Mouse (Mus musculus) gastrocnemius, adult 8-10 months (tissue): ENCODE measurements around the gene Fam162a. TPM values are rescaled to one million over a fixed set of nuclear protein-coding genes. Genes with fewer than 3 reads are reported as not detected.
"Not testable (repeated sequence)": the region's sequence is repeated elsewhere in the genome, so short reads cannot be mapped to it uniquely, and the experiment has no call there.

Experiments used
- DNase-seq, 2 experiments: peaks; one replicate each; pipeline ENCODE4 v3.0.0; 2022; ENCODE audit warnings: low spot score in 2 of 2
- total RNA-seq, 4 experiments: library from RNA; stranded (reverse); gene quantifications; 2 replicates each; pipeline ENCODE4 v1.2.4; 2022

Gene Fam162a
- 100 to 1,000 TPM; 112 to 134 (median 121) TPM for total RNA-seq

- DNase-seq = peak; percentile 89
Observed at GRCm38 (mm10) chr16:36071450-36072379, at the start of gene Fam162a, which contains the start of gene Ccdc58. Gene Fam162a (minus strand): TSS chr16:36071594. Gene Ccdc58 (plus strand): TSS chr16:36071685.

- not testable (repeated sequence) for DNase-seq
Observed at GRCm38 (mm10) chr16:36115751-36116150, 44.4 kb upstream of the Fam162a start.

- DNase-seq = not testable (repeated sequence)
Observed at GRCm38 (mm10) chr16:36111486-36111885, 40.1 kb upstream of the Fam162a start.

GRCm38 (mm10) chr16:36102211-36102610 lies 30.8 kb upstream of the Fam162a start:
- DNase-seq = no peak

DNA sequence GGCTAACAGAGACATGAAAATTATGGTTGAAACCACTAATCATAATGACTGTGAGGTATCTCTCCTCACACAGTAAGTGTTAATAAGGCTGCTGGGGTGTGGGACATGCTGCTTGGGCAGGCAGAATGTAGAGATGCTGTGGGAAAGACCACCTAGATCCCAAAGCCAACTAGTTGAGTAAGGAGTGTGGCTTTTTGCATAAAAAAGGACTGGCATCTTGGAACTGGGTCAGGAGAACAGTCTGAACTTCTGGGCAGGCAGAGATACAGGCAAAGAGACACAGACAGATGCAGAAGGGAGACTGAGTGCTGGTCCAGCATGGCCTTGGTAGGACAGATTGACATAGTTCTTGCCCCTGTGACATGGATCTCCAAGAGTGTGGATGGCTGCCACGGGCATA lies 30.1 kb upstream of the Fam162a start:
- no peak for DNase-seq

DNA sequence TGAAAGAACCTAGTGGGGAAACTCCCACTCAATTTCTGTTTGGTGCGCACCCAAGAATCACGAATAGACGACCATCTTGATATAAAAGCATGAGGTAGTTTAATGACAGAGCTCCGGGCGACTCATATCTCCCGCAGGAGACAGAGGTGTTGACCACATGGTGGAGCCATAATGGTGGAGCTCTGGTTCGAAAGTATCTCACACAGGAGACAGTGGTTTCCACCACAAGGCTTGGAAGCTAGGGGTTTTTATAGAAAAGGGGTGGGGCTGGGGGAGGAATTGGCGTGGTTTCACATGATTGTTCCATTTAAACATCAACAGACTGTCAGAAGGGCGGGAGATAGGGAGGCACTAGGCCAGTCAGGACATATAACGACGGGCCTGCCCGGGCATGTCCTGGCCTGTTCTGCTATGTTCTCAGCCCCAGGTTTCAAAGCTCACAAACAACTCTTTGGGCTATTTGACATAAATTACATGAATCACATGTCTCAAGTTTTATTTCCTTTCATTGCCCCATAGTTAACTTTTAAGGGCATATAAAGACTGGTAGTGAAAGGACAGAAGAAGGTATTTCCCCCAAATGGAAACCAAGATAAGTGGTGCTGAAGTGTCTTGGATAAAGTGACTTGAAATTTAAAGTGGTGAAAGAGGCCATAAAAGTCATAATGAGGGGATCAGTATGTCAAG lies 26.6 kb upstream of the Fam162a start:
- DNase-seq = not testable (repeated sequence)

DNA sequence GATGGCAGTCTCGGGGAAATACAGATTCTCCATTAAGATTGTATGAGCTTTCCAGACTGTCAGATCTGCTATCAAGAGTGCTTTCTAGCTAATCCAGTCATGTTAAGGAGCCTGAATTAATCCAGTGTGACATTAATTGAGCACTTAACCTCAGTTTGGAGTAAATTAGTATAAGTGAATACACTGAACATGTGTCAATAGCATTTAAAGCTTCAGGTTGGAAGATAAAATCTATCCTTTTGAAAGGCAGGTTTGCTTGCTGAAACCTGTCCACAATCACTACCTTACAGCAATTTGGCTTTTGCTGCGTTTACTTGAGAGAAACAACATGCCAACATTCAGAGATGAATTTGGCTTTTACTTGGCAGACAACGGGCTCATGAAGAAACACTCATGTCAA lies 22.7 kb upstream of the Fam162a start:
- no peak for DNase-seq

GRCm38 (mm10) chr16:36090785-36091509 lies 19.6 kb upstream of the Fam162a start:
- DNase-seq = no peak

DNA sequence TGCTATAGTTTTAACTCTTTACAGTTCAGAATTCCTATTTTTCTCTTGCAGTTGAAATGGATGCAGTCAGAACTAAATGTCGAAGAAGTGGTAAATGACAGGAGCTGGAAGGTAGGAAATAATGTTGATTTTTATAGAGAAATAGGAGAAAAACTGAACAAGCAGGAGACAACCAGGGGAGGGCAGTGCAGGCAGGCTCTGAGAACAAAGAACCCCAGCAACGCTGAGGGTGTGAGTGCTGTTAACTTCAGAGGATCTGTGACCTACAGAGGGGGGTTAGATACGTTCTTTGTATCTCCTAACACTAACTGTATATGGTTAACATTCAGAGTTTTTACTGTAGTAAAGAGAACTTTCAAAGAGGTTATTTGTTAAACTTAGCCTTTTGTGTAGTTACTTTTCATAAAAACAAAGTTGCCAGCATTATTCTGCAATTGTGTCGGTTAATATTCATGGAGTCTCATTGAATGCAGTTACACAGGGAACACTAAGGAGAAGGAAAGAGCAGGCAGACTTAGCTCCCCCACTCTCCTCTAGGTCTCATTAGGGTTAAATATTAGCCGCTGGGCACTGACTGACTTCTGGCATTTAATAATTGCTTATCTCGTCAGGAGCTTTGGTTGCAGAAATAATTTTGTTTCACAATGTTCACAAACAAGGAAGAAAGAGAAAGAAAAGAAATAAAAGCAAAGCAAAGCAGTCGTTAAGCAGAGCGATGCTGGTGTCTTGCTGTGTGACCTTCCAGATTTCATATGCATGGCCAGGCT lies 18.6 kb upstream of the Fam162a start:
- no peak for DNase-seq

GRCm38 (mm10) chr16:36089065-36089464 lies 17.7 kb upstream of the Fam162a start:
- DNase-seq = no peak

DNA sequence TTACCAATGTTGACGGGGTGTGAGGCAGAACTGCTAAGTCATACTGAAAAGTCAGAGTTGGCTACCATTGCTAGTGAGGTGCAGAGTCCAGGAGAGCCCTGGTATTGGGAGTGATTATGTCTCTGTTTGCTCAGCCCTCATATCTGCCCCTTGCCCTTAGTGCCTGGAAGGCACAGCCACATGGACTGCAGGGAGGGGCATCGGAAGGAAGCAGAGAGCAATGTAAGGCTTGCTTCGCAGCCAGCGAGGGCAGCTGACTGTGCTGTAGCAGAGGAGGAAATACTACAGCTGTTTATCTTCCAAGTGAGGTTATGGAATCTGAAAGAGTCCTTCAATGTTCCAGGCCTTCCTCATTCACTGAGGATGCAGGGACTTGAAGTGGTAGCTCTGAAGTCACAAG lies 16.5 kb upstream of the Fam162a start:
- DNase-seq = no peak

- DNase-seq = no peak
Observed at GRCm38 (mm10) chr16:36079916-36080315, 8.5 kb upstream of the Fam162a start.

DNA sequence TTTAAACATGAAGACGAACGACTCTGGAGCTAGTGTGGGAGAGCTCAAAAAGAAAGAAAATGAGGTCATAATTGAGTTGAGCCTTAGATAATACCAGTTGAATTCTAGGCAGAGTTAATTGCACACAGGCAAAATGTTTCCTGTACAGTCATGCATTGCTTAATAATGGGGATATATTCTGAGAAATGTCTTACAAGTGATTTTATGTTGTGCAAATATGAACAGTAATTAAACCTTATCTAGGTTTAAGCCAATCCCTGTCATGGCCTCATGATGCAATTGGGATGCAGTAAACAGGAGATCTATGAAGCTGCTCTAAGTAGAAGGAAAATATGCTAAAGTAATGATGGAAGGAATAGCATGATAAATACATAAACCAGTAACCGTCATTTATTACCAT lies 3.4 kb upstream of the Fam162a start:
- DNase-seq = no peak

DNA sequence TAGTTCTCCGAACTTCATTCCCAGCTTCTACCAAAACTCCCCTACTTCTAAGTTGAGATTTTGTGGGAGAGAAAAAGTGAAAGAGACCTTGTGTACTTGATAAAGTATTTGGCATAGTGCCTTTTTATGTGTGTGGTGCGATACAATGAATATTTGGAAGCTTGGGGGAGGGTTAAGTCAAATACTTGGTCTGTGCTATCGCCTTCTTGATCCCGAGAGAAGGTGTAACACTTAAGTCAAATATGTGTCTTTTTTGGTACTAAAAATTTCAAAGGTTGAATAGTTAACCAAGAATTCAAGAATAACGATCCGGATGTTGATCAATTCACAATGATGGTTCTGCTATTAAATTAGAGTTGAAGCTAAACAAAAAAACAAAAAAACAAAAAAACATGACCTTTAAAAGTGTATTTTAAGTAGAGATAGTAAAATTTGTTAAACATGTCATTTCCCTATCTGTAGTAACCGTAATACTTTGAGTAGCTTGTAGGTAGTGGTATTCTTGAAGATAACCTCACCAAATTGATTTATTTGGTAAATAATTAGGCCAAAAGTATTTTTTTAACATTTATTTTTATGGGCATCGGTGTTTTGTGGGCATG lies 1.1 kb upstream of the Fam162a start:
- no peak for DNase-seq

- DNase-seq = no peak
Observed at GRCm38 (mm10) chr16:36071071-36071449, 334 bp downstream of the Fam162a start.

GRCm38 (mm10) chr16:36069819-36070575 lies 1.4 kb downstream of the Fam162a start:
- no peak for DNase-seq

DNA sequence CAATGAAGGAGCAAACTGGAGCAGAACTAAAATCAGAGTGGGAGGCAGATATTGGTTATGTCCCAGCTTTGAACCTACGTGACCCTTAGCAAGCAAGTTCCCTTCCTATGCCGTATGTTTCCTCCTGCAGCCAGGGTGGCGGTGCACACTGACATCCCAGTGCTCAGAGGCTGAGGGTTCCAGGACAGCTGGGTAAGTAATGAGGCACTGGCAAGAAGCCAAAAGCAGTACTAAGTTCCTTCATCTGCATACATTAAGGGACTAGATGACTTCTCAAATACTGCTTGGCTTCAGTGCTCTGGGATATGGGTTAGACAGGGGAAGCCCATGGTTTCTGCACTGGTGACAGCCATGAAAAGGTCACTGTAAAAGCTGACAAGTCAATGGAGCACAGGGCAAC lies 3.0 kb downstream of the Fam162a start:
- DNase-seq = no peak

DNA sequence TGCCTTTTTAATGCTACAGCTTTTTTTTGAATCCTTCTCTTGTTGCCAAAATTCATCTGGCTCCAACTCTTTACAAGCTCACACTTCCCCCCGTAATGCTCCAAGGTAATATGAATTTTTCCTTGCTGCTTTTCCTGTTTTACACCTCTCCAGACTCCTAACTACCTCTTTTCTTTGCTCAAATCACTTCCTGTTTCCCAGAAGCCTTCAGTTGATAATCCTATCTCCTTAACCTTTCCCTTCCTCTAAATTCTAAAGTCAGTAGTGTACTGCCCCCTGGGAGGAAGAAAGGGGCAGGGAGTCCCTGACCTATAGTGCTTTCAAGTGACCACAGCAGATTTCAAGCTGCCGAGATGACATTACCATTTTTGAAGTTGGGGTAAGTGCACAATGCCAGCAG lies 3.7 kb downstream of the Fam162a start:
- no peak for DNase-seq

GRCm38 (mm10) chr16:36064904-36065303 lies 6.5 kb downstream of the Fam162a start:
- DNase-seq = no peak

GRCm38 (mm10) chr16:36063315-36063714 lies 8.1 kb downstream of the Fam162a start:
- no peak for DNase-seq
